Mouse (Mus musculus) thymus, postnatal 4 days (tissue): ENCODE data around the gene Macf1.
A peak's percentile ranks its signal among the peaks of the same experiment; 100 is the strongest.

ENCODE experiments used
- DNase-seq: peaks from one replicate; pipeline ENCODE4 v3.0.0; 2021

The Macf1 gene

DNA sequence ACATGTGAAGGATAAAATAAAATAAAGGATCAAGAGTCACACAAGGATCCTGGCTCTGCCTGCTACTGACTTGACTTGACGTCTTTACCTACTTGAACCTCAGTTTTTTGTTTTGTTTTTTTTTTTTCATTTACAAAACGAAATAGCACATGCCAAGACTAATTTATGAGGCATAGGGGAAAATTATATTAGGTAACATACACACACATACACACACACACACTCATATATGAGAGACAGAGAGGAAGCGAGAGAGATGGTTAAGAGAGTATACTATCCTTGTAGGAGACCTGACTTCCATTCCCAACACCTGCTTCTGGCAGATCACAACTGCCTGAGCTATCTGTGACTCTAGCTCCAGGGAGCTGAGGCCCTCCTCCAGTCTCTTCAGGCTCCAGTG is at the start of gene Macf1:
Gene Macf1 (minus strand): TSS at position 101 of the 400 bp plus-strand sequence.
- DNase-seq, result no peak

DNA sequence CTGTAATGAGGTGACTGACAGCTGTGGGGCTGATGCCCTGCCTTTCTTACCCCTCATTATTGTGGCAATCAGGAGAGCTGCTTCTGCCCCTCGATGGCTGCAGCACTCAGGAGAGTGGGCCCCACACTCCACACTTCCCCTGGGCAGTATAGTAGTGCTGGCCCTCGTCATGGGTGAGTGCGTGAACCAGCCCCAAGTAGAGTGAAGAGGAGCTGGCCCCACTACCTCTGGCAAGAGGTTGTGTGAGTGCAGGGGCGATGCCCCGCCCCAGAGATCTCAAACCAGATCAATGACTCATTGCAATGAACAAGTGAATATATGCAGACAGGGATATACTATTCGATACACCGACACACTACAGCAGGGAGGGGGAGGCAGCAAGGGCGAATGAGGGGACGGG is 49.4 kb upstream of the Macf1 start:
- DNase-seq, result no peak

DNA sequence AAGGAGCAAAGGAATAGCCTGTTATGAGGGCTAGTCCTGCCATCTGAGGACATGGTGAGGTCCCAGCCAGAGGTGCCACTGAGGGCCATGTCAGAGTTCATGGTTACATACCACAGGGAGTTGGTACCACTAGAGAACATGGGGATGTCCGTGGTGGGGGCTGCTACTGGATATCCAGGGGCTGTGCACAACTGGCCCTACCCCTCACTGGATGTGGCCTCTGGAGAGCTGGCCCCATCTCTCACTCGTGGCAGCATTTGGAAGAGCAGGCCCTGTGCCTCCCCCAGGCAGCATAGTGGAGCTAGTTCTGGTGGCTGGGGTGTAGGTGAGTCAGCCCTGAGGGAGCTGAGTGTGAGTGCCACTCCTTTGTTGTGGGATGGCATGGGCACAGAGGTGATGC is 48.8 kb upstream of the Macf1 start:
- no peak for DNase-seq

DNA sequence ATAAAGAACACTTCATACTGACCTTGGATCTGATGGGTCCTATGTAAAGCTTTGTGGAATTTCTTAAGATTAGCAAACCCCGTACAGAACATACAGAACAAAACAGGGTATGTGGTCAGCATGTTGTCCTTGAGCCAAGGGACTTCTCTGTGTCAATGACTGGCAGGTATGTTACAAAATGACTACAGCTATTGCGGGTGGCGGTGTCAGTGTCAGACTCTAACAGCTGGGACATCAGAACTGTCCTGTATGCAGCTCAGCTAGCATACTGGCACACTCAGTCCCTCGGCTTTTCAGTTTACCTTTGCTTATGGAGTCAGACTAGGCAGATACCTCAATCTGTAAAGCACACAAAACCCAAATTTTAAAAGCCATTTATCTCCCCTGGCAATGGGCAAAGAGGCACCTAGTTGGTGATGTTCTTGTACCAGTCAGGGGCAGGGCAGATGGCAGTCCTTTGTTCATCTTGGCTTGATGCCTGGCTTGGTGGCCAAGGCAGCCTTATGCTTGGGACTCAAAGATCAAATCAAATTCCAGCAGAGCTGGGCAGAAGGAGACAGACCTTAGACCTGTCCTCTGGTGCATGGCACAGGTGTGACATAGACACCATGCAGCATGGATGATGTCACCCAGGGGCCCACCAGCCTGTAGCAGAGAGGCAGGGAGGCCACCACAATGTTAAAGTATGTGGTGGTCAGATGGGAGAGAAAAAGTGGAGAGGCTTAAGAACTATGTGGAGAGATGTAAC is 48.2 kb upstream of the Macf1 start:
- DNase-seq, result no peak

DNA sequence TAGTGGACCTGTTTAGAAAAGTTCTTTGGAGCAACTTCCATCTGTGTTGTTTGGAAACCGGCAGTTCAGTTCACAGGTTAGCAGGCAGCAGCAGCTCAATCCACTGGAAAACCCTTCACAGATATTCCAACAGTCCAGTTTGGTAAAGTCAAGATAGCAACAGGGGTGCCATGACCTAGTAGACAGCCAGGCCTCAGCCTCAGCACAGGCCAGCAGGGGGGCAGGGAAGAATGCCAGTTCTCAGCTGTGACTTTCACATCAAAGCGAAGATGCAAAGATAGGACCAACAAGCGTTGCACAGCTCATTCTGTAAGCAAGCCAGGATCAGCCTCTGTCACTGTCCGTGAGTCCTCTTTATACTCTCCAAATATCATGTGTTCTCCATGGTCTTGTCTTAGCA is 37.6 kb upstream of the Macf1 start:
- no peak for DNase-seq

DNA sequence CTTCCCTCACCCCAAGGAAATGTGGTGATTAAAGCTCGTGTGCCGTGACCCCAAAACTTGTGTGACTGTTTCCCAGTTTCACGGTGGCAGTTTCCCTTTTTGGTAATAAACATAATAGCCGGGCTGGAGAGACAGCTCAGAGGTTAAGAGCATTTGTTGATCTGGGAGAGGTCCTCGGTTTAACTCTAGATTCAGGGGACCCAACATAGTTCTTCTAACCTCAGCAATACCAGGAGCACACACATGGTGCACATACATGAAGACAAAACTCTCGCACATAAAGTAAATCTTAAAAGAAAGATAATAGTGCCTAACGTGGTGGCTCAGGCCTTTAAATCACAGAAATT is 34.2 kb upstream of the Macf1 start:
- DNase-seq, result no peak

DNA sequence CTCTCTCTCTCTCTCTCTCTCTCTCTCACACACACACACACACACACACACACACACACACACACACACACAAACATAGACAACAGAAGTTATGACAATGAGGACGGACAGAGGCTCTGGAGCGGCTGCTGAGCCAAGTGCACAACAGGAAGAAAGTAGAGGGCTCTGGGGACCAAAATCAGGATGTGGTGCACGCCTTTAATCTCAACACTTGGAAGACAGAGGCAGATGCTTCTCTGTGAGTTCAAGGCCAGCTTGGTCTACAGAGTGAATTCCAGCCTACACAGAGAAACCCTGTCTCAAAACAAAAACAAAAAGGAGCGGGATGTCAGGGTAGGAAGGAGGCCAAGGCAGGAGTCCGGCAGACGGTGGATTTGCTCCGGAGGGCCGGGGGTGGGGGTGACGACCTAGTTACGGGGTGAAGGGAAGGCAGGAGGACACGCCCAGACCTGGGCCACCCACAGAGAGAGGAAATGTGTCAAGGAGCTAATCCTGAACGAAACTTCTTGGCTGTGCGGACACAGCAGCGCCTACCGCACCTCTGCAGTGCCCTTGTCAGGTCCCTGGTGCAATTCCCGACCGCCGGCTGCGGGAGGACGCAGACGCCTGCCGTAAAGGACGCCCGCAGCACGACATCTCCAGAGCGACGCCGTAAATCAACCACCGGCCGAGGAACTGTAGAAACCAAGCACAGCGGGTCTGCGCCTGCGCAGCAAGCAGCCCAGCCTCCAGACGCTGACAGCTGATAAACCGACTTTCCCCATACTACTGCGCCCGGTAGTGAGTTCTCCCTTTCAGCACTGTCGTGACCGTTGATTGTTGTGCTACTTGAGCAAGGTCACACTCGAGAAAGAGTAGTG is 33.6 kb upstream of the Macf1 start, which contains the start of gene Ndufs5:
Gene Ndufs5 (minus strand): TSS at position 629 of the 860 bp plus-strand sequence.
- peak; percentile 98 for DNase-seq

DNA sequence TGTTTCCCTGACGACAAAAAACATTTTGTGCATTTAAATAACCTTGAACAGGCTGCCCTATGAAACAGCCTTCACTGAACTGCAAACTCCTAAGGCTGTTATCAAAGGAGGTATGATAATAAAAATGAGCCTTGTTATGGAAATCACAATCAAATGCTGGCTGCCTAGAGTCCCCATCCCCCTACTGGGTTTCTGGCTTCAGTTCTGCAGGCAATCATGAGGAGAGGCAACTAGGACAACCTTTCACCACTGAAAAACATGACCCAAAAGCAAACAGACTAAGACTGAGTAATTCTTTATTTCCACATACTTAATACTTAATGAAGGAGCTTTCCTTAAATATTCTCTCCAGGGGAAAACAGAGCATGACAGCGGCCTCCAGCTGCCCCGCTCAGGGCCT is 28.3 kb upstream of the Macf1 start:
- DNase-seq, result no peak

DNA sequence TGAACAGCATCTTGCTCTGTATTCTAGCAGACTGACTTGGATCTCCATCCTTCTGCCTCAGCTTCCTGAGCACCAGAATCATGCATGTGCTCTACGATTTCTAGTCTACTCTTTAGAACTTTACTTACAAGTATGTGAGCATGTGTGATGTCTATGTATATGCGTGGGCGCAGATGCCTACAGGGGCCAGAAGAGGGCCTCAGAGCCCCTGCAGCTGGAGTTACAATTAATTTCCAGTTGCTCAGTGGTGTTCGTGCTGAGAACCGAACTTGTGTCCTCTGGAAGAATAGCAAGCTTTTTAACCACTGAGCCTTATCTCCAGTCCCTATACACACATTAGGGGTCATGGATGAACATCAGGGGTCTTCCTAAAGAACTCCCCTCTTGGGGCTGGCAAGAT is 23.2 kb upstream of the Macf1 start:
- DNase-seq, result no peak

DNA sequence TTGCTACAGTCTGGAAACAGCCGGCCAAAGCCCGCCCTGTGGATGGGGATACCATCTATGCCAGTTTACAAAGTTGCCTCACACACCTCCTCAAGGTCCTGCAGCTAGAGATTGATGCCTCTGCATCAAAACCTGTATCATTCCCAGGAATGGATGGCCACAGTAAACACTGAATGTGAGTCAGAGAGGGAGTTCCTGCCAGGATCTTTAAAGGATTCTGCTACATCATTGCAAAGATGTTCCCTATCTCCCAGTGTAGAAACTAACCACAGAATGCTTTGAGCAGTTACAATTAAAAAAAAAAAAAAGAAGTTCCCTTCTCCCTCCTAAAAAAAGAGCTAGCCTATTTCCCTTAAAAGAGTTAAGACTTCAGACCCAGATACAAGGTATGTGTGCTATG is 21.2 kb upstream of the Macf1 start:
- DNase-seq, result no peak

DNA sequence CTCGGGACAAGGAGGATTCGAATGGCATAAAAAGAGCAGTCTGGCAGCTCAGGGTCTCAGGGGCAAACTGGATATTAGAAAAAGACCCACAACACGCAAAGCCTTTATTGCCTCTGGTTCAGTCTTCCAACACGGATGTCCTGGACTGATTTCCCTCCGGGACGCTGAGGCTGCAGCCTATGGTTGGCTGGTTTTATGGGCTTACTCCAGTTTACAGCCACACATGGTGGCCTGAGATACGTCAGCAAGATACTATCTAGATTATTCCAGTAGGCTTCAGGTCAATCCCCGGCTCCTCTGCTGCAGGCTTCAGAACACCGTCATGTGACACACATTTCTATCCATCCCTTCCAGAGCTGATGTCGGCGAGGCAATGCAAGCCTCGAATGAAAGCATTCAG is 9.2 kb upstream of the Macf1 start:
- DNase-seq, result no peak

DNA sequence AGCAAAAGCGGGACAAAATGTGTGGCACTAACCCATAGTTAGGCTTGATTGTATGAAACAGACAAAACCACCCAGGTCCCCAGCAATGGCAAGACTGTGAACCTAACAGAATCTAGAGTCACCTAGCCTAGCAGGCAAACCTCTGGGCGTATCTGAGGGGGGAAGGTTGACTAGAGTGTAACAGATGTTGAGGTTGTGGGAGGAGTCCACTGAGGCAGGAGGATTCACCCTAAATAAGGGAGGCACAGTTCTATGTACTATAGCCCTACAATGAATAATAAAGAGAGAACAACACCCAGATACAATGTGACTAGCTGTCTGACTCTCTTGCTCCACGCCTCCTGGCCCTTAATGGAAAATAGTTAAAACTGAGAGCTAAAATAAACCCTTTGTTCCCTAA is 7.9 kb upstream of the Macf1 start:
- no peak for DNase-seq

DNA sequence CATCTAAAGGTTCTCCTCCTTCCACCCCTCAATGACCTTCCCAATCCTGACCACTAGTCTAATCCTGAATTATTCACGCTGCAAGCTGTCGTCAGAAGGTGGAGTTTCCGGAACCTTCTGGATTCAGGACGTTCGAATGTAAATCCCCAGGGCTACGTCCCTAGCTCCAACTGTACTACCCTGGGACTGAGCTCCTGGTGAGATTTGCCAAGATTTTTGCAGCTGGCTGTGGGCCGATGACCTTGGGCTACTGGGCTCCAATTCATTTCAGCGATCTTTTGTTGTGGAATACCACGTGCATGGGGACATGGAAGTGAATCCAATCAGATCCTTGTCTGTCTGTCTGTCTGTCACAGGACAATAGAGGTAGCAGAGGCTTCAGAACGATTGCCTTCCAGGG is 6.2 kb upstream of the Macf1 start:
- no peak for DNase-seq

DNA sequence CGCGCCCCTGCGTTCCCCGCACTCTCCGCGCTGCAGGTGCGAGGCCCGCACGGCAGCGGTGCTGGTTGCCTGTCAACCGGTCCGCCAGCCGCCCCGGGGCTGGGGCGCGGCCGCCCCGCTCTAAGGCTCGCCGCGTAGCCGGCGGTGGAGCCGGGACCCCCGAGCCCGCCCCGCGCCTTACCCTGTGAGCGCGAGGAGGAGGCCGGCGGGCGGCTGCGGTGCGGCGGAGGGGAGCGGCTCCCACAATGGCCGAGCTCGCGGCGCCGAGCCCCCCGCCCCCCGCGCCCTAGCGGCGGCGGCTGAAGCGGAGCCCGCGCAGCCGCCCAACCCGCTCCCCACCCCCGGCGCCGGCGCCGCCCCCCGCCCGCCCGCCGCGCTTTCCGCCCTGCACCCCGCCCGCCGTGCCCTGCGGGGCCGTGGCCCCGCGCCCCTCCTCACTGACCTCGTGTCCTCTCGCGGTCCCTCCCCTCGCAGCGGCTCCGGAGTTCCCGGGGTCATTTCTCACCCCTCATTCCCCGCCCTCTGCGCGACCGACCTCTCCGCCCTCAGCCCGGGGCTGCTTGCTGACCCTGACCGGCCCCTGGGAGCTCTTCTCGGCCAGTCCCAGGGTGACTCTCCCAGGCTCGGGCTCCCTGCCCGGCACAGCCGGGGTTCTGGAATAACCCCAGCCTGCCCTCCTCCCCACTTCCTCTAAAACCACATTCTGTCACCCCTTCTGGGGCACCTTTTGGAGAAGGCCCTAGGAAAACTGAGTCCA is 3.0 kb upstream of the Macf1 start:
- DNase-seq, result peak; percentile 53

DNA sequence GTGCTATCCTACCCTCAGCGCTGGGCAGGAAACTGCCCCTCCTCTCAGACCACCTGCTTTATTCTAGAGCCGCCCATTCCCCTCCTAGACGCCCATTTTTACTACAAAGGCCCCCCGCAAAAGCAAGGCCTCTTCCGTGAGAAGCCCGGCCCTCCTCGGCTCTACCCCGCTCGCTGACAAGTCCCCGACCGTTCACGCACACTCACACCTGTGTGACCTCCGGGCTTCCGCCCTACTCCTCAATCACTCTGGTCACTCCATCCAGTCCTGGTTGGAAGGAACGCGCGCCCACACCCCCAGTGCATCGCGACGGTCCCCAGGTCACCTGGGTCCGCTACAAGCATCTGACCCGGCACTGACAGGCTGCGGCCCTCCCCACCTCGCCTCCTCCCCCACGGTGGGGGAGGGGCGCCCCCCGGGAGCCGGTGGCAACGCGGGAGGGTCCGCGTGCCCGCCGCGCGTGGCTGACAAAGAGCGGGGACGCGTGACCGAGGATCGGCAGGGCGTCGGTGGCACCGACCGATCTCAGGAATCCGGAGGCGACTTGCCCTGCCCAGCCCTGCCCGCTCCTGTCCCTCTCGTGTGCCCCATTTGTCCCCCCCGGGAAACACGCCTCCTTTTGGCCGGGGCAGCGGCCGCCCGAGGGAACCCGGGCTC is 2.3 kb upstream of the Macf1 start:
- DNase-seq, result no peak

DNA sequence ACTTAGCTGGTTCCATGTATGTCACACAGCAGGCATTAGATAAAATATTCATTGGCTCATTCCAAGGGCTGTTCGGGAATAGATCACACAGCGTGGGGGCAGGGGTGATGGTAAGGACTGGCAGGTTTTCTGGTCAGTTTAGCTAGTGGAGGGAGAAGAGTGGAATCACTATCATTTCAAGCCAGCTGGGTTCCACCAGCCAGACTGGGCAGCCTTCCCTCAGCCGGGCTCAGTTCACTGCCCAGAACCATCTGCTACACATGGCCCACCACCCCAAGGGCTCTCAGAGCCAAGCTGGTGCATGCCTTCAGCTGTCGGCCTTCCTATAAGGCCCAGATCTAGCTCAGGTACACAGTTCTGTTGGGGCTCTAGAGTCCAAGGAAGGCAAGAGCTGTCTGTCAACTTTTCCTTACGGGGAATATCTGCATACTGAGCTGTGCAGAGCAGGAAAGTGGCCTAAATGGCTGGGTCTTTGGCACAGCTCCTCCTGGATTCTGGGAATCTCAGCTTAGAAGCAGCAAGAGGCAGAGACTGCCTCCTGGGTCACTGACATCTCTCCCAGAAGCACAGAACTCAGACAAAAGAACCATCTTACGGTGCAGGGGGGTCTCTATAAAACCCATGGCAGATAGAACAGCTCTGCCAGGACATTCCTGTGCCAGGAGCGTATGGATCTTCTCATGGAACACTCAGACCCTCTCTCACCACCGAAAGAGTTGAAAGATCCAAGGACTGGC is 1.5 kb upstream of the Macf1 start:
- DNase-seq, result no peak

DNA sequence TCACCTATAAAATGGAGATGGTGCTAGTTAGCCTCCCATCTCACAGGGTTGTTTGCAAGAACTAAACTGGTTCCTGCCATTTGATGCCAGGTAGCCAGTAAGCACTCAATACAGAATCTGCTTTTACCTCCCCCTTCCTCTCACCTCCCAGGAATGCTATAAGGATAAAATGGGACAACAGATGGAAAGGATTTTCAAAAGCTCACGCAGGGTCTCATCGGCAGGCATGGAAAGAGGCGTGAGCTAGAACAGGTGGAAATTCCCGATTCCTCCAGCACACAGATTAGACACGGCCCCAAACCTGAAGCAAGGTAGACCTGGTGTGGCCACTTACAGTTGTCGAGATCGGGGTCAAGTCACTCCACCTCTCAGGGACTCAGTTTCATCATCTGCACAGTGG is 886 bp upstream of the Macf1 start:
- DNase-seq, result no peak

DNA sequence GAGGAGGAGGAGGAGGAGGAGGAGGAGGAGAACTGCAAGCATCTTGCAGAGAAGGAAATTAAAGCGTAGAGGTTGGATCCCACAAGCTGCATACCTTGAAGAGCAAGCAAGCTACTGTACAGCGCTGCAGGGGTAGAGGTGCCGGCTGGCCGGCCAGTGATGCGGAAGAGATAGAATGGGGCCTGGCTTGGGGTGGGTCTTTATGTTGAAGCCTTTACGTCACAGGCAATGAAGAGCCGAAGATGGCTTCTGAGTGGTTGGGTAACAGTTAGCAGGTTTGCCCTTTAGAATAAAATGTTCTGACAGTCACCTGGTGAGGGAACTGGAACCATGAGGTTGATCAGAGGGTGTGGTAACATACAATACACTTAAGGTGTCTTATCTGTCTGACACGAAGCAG is 1.9 kb downstream of the Macf1 start:
- DNase-seq, result no peak

DNA sequence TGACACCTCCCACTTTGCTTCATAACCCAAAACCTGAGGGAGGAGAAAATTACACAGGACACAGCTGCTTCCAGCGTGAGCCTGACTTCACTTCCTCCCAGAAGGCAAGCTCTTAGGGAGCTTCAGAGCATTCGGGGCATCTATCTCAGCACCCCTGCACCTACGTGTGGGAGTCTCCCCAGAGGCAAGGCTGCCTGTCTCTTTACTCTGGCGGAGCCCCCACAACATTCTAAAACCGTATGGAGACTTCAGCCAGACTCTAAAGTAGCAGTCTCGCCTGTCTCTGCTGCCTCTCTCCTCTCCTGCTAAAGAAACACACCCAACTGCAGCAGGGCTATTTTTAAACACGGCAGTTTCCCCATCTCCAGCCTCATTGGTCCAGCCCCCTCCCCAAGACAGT is 3.2 kb downstream of the Macf1 start:
- DNase-seq, result no peak

DNA sequence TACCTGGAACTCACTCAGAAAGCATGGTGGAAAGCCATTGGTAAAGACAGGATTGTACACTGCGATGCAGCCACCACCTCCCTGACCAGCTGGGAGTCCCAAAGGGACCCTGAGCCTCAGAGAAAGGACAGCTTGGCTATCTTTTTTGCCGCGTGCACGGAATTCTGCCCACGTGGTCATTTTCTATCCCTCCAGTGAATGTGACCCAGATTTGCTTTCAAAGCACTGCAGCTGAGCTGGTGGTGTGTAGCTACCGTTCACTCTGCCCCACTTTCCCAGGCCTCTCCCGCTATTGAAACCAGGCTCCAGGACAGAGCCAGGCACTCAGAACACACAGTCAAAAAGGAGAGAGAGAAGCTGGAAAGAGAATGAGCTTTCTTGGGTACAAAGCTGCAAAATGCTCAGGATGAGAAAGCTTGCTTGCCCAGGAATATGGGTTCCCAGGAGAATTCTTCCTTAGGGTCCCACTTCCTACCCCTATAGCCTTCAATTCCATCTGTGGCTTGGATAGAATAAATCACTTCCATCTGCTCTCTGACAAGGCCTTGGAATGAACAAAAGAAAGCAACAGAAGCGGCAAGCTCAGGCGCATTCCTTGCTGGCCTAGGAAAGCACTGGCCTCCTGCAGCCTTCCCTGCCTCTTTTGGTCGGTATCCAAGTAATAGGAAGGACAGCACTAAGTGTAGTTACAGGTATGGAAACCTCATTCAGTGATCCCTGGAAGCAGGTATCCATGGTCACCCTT is 6.9 kb downstream of the Macf1 start:
- no peak for DNase-seq

DNA sequence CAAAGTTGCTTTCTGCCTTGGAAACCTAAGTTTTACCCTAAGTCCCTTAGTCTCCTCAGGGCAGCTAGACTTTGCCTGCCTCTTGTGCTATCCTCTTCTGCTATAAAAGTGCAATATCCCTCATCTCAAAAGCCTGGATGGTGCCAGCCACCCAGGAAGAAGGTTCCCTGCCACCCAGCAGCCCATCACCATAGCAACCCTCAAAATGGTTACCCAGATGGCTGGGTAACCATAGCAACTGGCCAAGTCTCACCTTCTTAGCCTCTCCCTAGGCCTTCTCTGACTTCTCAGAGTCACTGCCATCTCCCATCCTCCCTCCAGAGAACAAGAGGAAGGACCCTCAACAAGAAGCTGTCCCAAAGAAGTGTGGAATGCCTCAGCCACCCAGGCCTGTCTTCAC is 13.6 kb downstream of the Macf1 start:
- no peak for DNase-seq

DNA sequence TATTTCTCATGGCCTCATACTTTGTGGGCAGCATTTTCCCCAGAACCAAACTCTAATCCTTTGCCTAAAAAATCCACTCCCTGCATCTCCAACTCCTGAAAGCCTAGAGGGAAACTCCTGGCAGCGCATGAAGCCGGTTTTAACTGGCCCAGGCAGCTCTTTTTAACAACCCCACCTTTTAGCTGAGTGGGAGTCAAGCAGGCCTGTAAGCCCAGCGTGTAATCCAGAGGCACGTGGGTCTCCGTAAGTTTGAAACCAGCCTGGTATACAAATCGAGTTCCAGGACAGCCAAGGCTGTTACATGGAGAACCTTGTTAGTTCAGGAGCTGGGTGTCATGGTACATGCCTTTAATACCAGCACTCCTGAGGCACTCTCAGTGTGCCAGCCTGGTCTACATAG is 14.5 kb downstream of the Macf1 start:
- no peak for DNase-seq
